Mouse (Mus musculus) right cerebral cortex, postnatal 36 days (tissue): Measurements from ENCODE around the gene Pla2g7.

Experiments
- DNase-seq, 2 experiments: peaks; one replicate each; pipeline ENCODE4 v3.0.0; 2022; ENCODE audit warnings: low spot score in 2 of 2, mixed read lengths in 1 of 2

Pla2g7 gene

GRCm38 (mm10) chr17:43645136-43645535, 77.2 kb downstream of the Pla2g7 start:
- no peak for DNase-seq

DNA sequence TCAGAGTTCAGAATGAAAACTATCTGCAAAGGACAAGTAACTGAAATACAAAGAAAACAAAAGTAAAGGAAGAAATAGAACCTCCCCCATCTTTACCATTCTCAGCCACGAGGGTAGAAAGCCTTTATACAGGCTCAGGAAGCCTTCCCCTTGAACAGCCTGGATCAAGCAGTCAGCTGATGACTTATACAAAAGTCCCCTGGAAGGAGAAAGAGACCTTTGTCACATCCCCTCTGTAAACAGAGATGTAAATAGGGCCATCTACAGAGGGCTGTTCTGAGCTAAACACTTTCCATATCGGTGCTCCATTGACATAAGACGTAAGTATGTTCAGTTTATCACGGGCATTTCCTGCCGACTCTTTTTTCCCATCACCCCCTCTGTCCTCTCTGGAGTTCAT, 79.0 kb downstream of the Pla2g7 start:
- no peak for DNase-seq

DNA sequence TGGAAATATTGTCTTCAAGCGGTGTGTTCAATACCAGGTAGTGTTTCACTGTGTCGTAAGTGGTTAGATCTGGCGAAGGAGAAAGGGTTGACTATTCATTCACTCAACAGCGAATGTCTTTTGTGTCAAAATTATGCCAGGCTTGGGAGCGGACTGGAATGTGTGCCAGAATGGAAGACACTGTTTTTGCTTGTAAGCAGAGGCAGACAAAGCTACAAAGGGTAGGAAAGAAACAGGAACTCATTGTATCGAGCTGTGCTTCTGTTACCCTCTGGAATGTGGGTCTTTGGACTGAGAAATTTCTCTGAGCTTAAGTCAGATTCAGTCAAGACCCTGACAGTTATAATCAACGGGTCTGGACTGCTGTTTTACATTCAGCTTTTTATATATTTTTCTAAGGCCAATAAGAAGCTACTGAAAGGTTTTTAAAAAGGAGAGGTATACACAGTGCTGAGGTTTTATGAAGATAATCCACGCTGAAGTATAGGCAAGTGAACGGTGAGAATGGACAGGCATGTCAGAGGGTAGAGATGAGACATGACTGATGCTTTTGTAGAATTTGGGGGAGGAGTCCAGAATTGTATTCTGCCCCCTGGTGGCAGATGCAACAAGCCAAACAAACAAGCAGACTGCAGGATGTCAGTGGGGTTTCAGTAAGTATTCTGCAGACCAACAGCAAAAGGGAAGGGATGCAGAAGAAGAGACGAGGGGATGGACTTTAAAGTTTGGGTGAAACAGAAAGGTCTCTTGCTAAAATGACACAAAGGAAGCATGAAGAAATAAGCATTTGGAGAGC, 81.9 kb downstream of the Pla2g7 start:
- no peak for DNase-seq

GRCm38 (mm10) chr17:43651314-43652046, 83.6 kb downstream of the Pla2g7 start:
- no peak for DNase-seq
